Mouse (Mus musculus): Measurements from ENCODE around the gene Dip2b. TPM values are rescaled to one million over a fixed set of nuclear protein-coding genes. Genes with fewer than 3 reads are reported as not detected.
A peak's percentile ranks its signal among the peaks of the same experiment; 100 is the strongest.

Dip2b gene
- polyA plus RNA-seq, 1 experiment from 2014 or later = 5.0 TPM

GRCm38 (mm10) chr15:100186234-100186633 is 147.8 kb downstream of the Dip2b start:
- H3K36me3 ChIP-seq (ENCODE audit: control insufficient read depth, insufficient read depth) = peaks cover 61% of the 10 kb centered on the region
- 69% methylated on average over 9 of the region's 9 CpGs for WGBS
- H3K27ac ChIP-seq (ENCODE audit: low read depth, low read length) = no peak overlapping the region; the same call in 1 of the 2 replicates
- ATAC-seq = no peak
- no peak for TF ChIP-seq CTCF (IDR thresholded peaks at IDR 0.05; ENCODE audit: low read depth)
- H3K4me1 ChIP-seq (replicated peaks; ENCODE audit: control insufficient read depth, insufficient read depth, low read length) = 0 out of 2 replicates have a peak, but pooled peaks cover 3% of the 10 kb centered on the region
- no peak overlapping the region for H3K9ac ChIP-seq (ENCODE audit: low read depth, low read length)
- no peaks in the 10 kb centered on the region for H3K9me3 ChIP-seq (ENCODE audit: control insufficient read depth)
- H3K4me3 ChIP-seq (ENCODE audit: low read depth, low read length) = no peak overlapping the region
- no peak overlapping the region for H3K4me2 ChIP-seq (replicated peaks; ENCODE audit: low read depth)
- no peaks in the 10 kb centered on the region for H3K27me3 ChIP-seq (replicated peaks; ENCODE audit: control insufficient read depth, insufficient read depth, low read length)

DNA sequence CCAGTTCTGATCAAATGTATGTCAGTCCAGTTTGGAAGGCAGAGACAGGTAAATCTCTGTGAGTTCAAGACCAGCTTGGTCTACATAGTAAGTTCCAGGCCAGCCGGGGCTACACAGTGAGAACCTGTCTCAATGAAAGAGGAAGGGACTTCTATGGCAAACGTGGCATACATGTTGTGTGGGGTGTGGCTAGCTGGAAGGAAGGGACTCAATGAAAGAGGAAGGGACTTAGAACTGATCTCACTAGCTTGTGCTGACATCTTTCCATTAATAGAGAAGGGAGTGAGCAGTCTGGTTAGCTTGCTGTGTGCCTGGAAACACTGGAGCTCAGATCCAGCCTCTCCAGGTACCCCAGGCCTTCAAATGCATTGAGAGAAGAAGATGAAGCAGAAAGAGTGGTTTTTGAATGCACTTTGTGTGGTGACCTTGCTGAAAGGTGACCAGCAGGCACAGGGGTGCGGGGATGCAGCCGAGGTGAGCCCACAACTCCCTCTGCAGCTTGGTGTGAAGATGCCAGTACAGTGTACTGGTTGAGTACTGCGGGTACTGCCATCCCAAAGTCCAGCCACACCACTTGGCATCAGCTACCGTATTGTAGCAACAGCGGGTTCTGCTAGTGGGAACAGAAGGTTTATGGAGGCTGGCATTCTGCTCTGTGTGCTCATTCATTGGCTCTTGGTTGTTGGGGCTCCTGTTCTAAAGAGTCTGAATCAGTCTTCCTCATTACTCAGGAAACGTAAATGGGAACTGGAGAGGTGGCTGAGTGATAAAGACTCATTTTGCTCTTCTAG is 148.6 kb downstream of the Dip2b start:
- H3K4me2 ChIP-seq (replicated peaks; ENCODE audit: low read depth) = no peak overlapping the region
- peaks cover 65% of the 10 kb centered on the region for H3K36me3 ChIP-seq (ENCODE audit: control insufficient read depth, insufficient read depth)
- H3K27me3 ChIP-seq (replicated peaks; ENCODE audit: control insufficient read depth, insufficient read depth, low read length) = no peaks in the 10 kb centered on the region
- WGBS = 91% methylated on average over 8 of the region's 8 CpGs
- no peak for TF ChIP-seq CTCF (IDR thresholded peaks at IDR 0.05; ENCODE audit: low read depth)
- ATAC-seq = no peak
- H3K9ac ChIP-seq (ENCODE audit: low read depth, low read length) = no peak overlapping the region
- 0 out of 2 replicates have a peak overlapping the region, but pooled peaks have one; percentile 9 for H3K27ac ChIP-seq (ENCODE audit: low read depth, low read length)
- H3K4me3 ChIP-seq (ENCODE audit: low read depth, low read length) = no peak overlapping the region
- H3K9me3 ChIP-seq (ENCODE audit: control insufficient read depth) = no peaks in the 10 kb centered on the region
- H3K4me1 ChIP-seq (replicated peaks; ENCODE audit: control insufficient read depth, insufficient read depth, low read length) = 0 out of 2 replicates have a peak, but pooled peaks cover 3% of the 10 kb centered on the region

GRCm38 (mm10) chr15:100188542-100188941 is 150.1 kb downstream of the Dip2b start:
- Histone ChIP-seq H3K4me1 (replicated peaks; ENCODE audit: control insufficient read depth, insufficient read depth, low read length) (0 out of 2 replicates have a peak, but pooled peaks cover 3% of the 10 kb centered on the region), H3K36me3 (ENCODE audit: control insufficient read depth, insufficient read depth) (peaks cover 75% of the 10 kb centered on the region), H3K4me3 (ENCODE audit: low read depth, low read length) (no peak overlapping the region), H3K27ac (ENCODE audit: low read depth, low read length) (no peak overlapping the region), H3K4me2 (replicated peaks; ENCODE audit: low read depth) (no peak overlapping the region), H3K9ac (ENCODE audit: low read depth, low read length) (no peak overlapping the region), H3K27me3 (replicated peaks; ENCODE audit: control insufficient read depth, insufficient read depth, low read length) (no peaks in the 10 kb centered on the region), H3K9me3 (ENCODE audit: control insufficient read depth) (no peaks in the 10 kb centered on the region)
- ATAC-seq = no peak
- 72% methylated on average over 5 of the region's 5 CpGs for WGBS
- TF ChIP-seq CTCF (IDR thresholded peaks at IDR 0.05; ENCODE audit: low read depth) = peak; percentile 57

DNA sequence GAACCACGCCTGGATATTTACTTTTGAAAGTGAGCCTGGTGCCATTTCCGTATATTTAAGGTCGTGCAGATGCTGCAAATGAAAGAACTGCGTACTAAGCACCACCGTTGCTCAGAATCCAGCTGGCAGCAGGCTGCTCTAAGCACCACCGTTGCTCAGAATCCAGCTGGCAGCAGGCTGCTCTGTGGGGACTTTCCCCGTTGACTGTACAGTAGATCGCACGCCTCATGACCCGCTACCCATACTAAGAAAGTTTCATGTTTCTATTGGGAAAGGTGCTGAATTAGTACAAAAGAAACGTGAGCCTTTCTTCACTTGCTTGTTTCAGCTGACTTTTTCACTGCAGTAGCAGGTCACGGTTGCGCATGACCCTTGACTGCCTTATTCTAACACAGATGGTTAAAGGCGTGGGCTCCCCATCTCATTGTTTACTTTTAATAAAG is 150.5 kb downstream of the Dip2b start:
- Histone ChIP-seq H3K4me1 (replicated peaks; ENCODE audit: control insufficient read depth, insufficient read depth, low read length) (0 out of 2 replicates have a peak, but pooled peaks cover 3% of the 10 kb centered on the region), H3K9me3 (ENCODE audit: control insufficient read depth) (no peaks in the 10 kb centered on the region), H3K4me3 (ENCODE audit: low read depth, low read length) (no peak overlapping the region), H3K36me3 (ENCODE audit: control insufficient read depth, insufficient read depth) (peaks cover 75% of the 10 kb centered on the region), H3K27ac (ENCODE audit: low read depth, low read length) (no peak overlapping the region), H3K4me2 (replicated peaks; ENCODE audit: low read depth) (no peak overlapping the region), H3K9ac (ENCODE audit: low read depth, low read length) (no peak overlapping the region), H3K27me3 (replicated peaks; ENCODE audit: control insufficient read depth, insufficient read depth, low read length) (no peaks in the 10 kb centered on the region)
- TF ChIP-seq CTCF (IDR thresholded peaks at IDR 0.05; ENCODE audit: low read depth) = no peak
- 57% methylated on average over 14 of the region's 14 CpGs for WGBS
- ATAC-seq = no peak

DNA sequence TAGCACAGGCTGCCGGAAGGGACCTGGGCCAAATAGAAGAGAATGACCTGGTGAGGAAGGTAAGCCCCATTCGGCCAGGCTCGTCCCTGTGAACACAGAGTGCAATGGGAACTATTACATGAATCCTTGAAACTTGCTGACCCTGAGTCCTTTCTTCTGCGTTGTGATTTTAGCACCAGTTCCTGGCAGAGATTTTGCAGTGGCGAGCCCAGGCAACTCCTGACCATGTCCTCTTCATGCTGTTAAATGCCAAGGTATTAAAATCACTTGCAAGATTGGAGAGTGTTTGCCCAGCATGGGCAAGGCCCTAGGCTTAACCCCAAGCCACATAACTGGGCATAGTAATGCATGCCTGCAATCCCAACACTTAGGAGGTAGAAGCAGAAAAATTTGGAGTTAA is 151.6 kb downstream of the Dip2b start:
- WGBS = 95% methylated on average over 5 of the region's 5 CpGs
- TF ChIP-seq CTCF (IDR thresholded peaks at IDR 0.05; ENCODE audit: low read depth) = no peak
- Histone ChIP-seq H3K27ac (ENCODE audit: low read depth, low read length) (no peak overlapping the region), H3K4me1 (replicated peaks; ENCODE audit: control insufficient read depth, insufficient read depth, low read length) (no peaks in the 10 kb centered on the region), H3K9me3 (ENCODE audit: control insufficient read depth) (no peaks in the 10 kb centered on the region), H3K9ac (ENCODE audit: low read depth, low read length) (no peak overlapping the region), H3K27me3 (replicated peaks; ENCODE audit: control insufficient read depth, insufficient read depth, low read length) (no peaks in the 10 kb centered on the region), H3K36me3 (ENCODE audit: control insufficient read depth, insufficient read depth) (peaks cover 76% of the 10 kb centered on the region), H3K4me3 (ENCODE audit: low read depth, low read length) (no peak overlapping the region), H3K4me2 (replicated peaks; ENCODE audit: low read depth) (no peak overlapping the region)
- no peak for ATAC-seq

DNA sequence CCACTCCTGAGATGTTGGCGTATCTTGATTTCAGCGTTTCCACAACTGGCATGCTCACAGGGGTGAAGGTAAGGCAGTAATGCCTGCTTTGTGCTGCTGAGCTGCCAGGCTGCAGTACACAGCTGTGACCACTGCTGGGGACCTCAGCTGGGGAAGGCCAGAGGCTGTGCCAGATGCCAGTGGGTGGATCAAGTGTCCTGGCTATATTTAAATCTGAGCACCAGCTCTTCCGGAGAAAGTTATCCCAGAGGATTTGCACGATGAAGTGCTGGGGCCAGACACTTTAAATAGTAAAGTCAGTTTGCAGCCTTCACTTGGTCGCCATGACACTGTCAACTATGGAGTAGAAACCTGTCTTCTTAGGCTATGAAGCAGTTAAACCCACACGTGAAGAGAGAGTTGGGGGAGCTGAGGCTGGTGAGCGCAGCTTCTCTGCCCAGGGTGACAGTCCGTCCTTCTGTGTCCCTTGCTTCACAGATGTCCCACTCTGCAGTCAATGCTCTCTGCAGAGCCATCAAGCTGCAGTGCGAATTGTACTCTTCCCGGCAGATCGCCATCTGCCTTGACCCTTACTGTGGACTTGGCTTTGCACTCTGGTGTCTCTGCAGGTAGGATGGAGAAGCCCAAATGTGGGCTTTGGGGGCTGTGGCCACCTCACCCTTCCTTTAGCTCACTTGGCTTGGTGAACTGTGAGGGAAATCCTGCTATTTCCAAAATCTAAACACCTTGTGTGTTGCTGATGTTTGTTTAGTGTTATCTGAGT is 160.7 kb downstream of the Dip2b start:
- ATAC-seq = no peak

More for the DNA sequence above, 160.7 kb downstream of the Dip2b start:
- 87% methylated on average over 11 of the region's 11 CpGs for WGBS
- Histone ChIP-seq H3K27me3 (replicated peaks; ENCODE audit: control insufficient read depth, insufficient read depth, low read length) (no peaks in the 10 kb centered on the region), H3K4me3 (ENCODE audit: low read depth, low read length) (no peak overlapping the region), H3K9ac (ENCODE audit: low read depth, low read length) (no peak overlapping the region), H3K27ac (ENCODE audit: low read depth, low read length) (no peak overlapping the region), H3K4me1 (replicated peaks; ENCODE audit: control insufficient read depth, insufficient read depth, low read length) (no peaks in the 10 kb centered on the region), H3K4me2 (replicated peaks; ENCODE audit: low read depth) (no peak overlapping the region), H3K9me3 (ENCODE audit: control insufficient read depth) (no peaks in the 10 kb centered on the region), H3K36me3 (ENCODE audit: control insufficient read depth, insufficient read depth) (peaks cover 76% of the 10 kb centered on the region)
- TF ChIP-seq CTCF (IDR thresholded peaks at IDR 0.05; ENCODE audit: low read depth) = peak; percentile 17

Measured in intestine, postnatal 0 days (tissue).